Mouse (Mus musculus): ENCODE data around the gene Rnf10. TPM values are rescaled to one million over a fixed set of nuclear protein-coding genes. Genes with fewer than 3 reads are reported as not detected.

Gene Rnf10
- total RNA-seq, 1 experiment from 2014 or later: 72.0 TPM

DNA sequence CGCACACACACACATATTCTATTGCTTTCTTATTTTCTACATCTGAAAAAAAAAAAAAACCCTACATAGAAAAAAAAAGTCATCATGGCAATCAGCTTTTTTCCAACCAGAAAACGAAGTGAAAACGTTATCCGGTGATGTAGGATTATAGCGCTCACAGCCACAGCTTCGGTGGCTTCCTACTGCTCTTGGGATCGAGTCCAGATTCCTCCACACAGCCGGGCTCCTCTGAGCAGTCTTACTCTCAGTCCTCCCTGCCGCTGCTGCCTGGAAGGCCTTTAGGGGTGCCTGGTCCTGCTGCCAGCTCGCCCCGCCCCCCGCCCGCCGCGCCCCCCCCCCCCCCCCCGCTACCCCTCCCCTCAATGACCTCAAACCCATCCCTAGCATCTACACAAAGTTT, 64.8 kb downstream of the Rnf10 start:
- no peak for ATAC-seq (replicated peaks; ENCODE audit: low read depth, poor library complexity, severe bottlenecking)

DNA sequence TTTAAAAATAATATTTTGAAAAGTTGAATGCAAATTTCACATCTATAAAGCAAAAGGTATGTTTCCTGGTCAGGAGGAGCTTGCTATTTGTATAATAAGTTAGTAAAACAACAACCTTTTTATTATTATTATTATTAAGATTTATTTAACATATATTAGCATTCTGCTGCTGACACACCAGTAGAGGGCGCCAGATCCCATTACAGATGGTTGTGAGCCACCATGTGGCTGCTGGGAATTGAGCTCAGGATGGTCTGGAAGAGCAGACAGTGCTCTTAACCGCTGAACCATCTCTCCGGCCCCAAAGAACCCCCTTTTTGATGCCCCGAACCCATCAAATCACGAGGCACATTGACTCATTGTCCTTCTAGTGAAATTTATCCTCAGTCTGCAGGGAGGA, 65.5 kb downstream of the Rnf10 start:
- no peak for ATAC-seq (replicated peaks; ENCODE audit: low read depth, poor library complexity, severe bottlenecking)

- 0 out of 2 replicates have a peak, but pooled peaks have one; percentile 50 for ATAC-seq (replicated peaks; ENCODE audit: low read depth, poor library complexity, severe bottlenecking)
Measured at GRCm38 (mm10) chr5:115204562-115205311, 68.0 kb downstream of the Rnf10 start.

- 0 out of 2 replicates have a peak, but pooled peaks have one; percentile 29 for ATAC-seq (replicated peaks; ENCODE audit: low read depth, poor library complexity, severe bottlenecking)
Measured at GRCm38 (mm10) chr5:115203735-115204561, 68.8 kb downstream of the Rnf10 start.

DNA sequence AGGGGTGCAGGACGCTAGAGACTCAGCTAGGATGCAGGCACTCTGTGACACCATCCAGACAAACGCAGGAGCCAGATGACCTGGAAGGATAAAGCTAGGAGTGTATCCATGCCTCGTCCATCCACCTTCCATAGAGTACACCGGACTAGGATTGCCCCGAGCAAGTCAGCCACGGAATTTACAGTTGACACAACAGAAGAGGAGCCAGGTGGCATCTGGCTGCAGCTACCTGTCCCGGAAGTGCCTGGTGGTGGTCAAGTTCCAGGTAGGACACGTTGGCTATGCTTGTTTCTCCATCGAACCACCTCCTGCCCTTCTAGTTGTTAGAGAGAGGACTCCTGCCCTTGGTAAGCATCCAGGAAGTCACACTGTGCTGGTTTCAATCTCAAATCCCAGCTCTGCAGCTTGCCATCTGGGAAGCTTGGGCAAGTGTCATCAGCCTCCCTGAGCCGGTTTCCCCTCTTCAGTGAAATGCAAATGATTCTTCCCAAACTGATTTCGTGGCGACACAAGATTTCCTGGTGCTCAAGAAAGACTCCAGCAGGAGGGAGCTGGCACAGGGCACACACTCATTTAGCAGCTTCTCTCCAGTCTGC, 78.0 kb downstream of the Rnf10 start:
- ATAC-seq (replicated peaks; ENCODE audit: low read depth, poor library complexity, severe bottlenecking): no peak

GRCm38 (mm10) chr5:115193669-115194625, 78.8 kb downstream of the Rnf10 start, which contains the start of gene Cabp1:
Gene Cabp1, minus strand, starts transcription at chr5:115194381.
- ATAC-seq (replicated peaks; ENCODE audit: low read depth, poor library complexity, severe bottlenecking): peak; percentile 62

DNA sequence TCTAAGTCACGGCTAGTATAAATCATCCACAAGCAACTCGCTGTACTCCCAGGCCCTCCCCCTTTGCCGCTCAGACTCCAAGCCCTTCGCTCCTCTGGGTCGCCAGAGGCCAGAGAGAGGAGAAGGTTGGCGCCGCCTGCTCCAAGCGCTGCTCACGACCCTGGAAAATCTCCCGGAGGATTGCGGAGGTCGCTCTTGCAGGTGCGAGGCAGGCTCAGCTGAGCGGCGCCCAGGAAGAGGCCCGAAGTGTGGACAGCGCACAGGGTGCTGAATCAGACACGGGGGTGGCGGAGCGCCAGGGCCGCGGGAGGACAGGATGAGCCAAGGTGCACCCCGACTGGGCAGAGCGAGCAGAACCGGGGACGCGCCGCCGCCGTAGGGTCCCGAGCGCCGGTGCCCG, 79.5 kb downstream of the Rnf10 start:
- peak; percentile 34; the same call in 1 of the 2 replicates for ATAC-seq (replicated peaks; ENCODE audit: low read depth, poor library complexity, severe bottlenecking)

- ATAC-seq (replicated peaks; ENCODE audit: low read depth, poor library complexity, severe bottlenecking): no peak
Measured at GRCm38 (mm10) chr5:115192828-115193195, 79.9 kb downstream of the Rnf10 start.

GRCm38 (mm10) chr5:115191880-115192827, 80.5 kb downstream of the Rnf10 start:
- ATAC-seq (replicated peaks; ENCODE audit: low read depth, poor library complexity, severe bottlenecking): no peak

Other genes with a start within 250 kb of the Rnf10 start
- gene Gm10401, start 174.6 kb downstream of the Rnf10 start, total RNA-seq (2017): 1.2 TPM in 1 of 2 replicates, not detected in the other
- gene Acads, start 153.6 kb downstream of the Rnf10 start, total RNA-seq (2017): 19.5 and 32.2 TPM in 2 replicates
- gene Unc119b, start 137.9 kb downstream of the Rnf10 start, total RNA-seq (2017): 11.1 and 14.7 TPM in 2 replicates
- 186 and 210 TPM in 2 replicates for gene Mlec, start 114.7 kb downstream of the Rnf10 start, total RNA-seq (2017)
- gene Cabp1, start 78.5 kb downstream of the Rnf10 start, total RNA-seq (2017): not detected in 2 replicates
- gene Pop5, start 37.1 kb downstream of the Rnf10 start, total RNA-seq (2017): 75.6 and 104 TPM in 2 replicates
- 38.4 and 43.7 TPM in 2 replicates for gene Coq5, start 6.8 kb upstream of the Rnf10 start, total RNA-seq (2017)
- 257 and 310 TPM in 2 replicates for gene Dynll1, start 28.1 kb upstream of the Rnf10 start, total RNA-seq (2017)
- gene Srsf9, start 54.3 kb upstream of the Rnf10 start, total RNA-seq (2017): 74.3 and 92.1 TPM in 2 replicates
- gene Gatc, start 68.3 kb upstream of the Rnf10 start, total RNA-seq (2017): 15.0 and 19.9 TPM in 2 replicates
- gene Triap1, start 68.3 kb upstream of the Rnf10 start, total RNA-seq (2017): 18.7 and 19.6 TPM in 2 replicates
- 79.8 and 95.6 TPM in 2 replicates for gene Cox6a1, start 76.1 kb upstream of the Rnf10 start, total RNA-seq (2017)
- gene Msi1, start 156.7 kb upstream of the Rnf10 start, total RNA-seq (2017): not detected in 2 replicates
- gene Pla2g1b, start 193.4 kb upstream of the Rnf10 start, total RNA-seq (2017): not detected in 2 replicates
- gene Sirt4, start 211.8 kb upstream of the Rnf10 start, total RNA-seq (2017): 3.6 and 14.3 TPM in 2 replicates
- gene Pxn, start 233.8 kb upstream of the Rnf10 start, total RNA-seq (2017): 31.2 and 72.4 TPM in 2 replicates

All from common myeloid progenitor, adult 5-6 weeks (primary cell).